Mouse (Mus musculus): ENCODE measurements around the gene Oma1. TPM values are rescaled to one million over a fixed set of nuclear protein-coding genes. Genes with fewer than 3 reads are reported as not detected.

Oma1 gene
- total and polyA plus RNA-seq, 3 experiments: 10.4 to 14.3 TPM; not detected in 1

- Histone ChIP-seq H3K36me3 (ENCODE audit: control insufficient read depth in 1 of 2, insufficient read depth in 2 of 2, low read length in 2 of 2) (no peaks in the 10 kb centered on the region), H3K4me1 (ENCODE audit: control insufficient read depth in 1 of 2, insufficient read depth in 2 of 2, low read length in 2 of 2) (no peaks in the 10 kb centered on the region), H3K79me2 (ENCODE audit: control insufficient read depth, insufficient read depth, low read length, poor library complexity) (no peaks in the 10 kb centered on the region), H3K27ac (ENCODE audit: control insufficient read depth, low read depth, low read length) (no peak overlapping the region), H3K4me3 (ENCODE audit: control insufficient read depth in 1 of 2, insufficient read depth in 1 of 2, low read depth in 2 of 2, low read length in 2 of 2) (no peak overlapping the region), H3K9me3 (replicated peaks; ENCODE audit: insufficient read depth, low read length) (no peaks in the 10 kb centered on the region), H3K9ac (ENCODE audit: control insufficient read depth, low read depth, low read length, poor library complexity, severe bottlenecking) (no peak overlapping the region), H3K27me3 (ENCODE audit: control insufficient read depth in 1 of 2, insufficient read depth in 2 of 2, low read length in 2 of 2) (no peaks in the 10 kb centered on the region)
- DNase-seq (ENCODE audit: low read depth, low spot score): no peak
- TF ChIP-seq CTCF (IDR thresholded peaks at IDR 0.05 in 2 of 3, conservative IDR thresholded peaks at IDR 0.05 in 1 of 3; ENCODE audit: control insufficient read depth in 1 of 3, insufficient read depth in 1 of 3, low read depth in 2 of 3, low read length in 3 of 3, poor library complexity in 1 of 3, severe bottlenecking in 1 of 3) (peak in 2 of 3 experiments; percentile 24 to 26; a peak in 2 of 6 replicates), MAZ (IDR thresholded peaks at IDR 0.05; ENCODE audit: low read depth, low read length) (no peak)
Observed at GRCm38 (mm10) chr4:103326994-103327393, 13.4 kb downstream of the Oma1 start.

DNA sequence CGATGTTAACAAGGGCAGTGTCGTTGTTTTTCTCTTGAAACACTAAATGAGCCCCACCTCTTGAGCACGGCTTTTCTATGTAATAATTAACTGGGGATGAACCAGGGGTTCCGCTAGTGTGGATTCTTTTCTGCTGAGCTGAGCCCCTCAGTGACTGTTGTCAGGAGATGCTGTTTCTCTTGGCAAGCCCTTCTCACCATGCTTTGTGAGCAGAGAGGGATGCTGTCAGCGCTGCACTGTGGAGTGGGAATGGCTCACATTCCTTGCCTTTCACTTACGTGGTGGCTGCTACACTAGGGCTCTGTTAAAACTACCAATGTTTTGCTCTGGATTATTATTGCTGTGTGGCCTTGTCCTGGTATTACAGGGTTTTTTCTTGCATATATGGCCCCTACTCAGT lies 15.7 kb downstream of the Oma1 start:
- no peaks in the 10 kb centered on the region for H3K9me3 ChIP-seq (replicated peaks; ENCODE audit: insufficient read depth, low read length)
- no peaks in the 10 kb centered on the region for H3K79me2 ChIP-seq (ENCODE audit: control insufficient read depth, insufficient read depth, low read length, poor library complexity)
- H3K27me3 ChIP-seq (ENCODE audit: control insufficient read depth in 1 of 2, insufficient read depth in 2 of 2, low read length in 2 of 2): no peaks in the 10 kb centered on the region
- H3K4me3 ChIP-seq (ENCODE audit: control insufficient read depth in 1 of 2, insufficient read depth in 1 of 2, low read depth in 2 of 2, low read length in 2 of 2): no peak overlapping the region
- no peak overlapping the region for H3K9ac ChIP-seq (ENCODE audit: control insufficient read depth, low read depth, low read length, poor library complexity, severe bottlenecking)
- H3K36me3 ChIP-seq (ENCODE audit: control insufficient read depth in 1 of 2, insufficient read depth in 2 of 2, low read length in 2 of 2): no peaks in the 10 kb centered on the region; a peak in 1 of 4 replicates
- no peak for TF ChIP-seq TAL1 (IDR thresholded peaks at IDR 0.05; ENCODE audit: low read length)
- no peak for TF ChIP-seq ZC3H11A (IDR thresholded peaks at IDR 0.05; ENCODE audit: low read depth, low read length)
- no peak for TF ChIP-seq EP300 (IDR thresholded peaks at IDR 0.05; ENCODE audit: low read depth in 1 of 2, low read length in 2 of 2)
- TF ChIP-seq KAT2A (conservative IDR thresholded peaks at IDR 0.05; ENCODE audit: low read depth, low read length): no peak
- no peak for TF ChIP-seq POLR2AphosphoS5 (IDR thresholded peaks at IDR 0.05; ENCODE audit: borderline replicate concordance, low read depth, low read length)
- TF ChIP-seq ZNF384 (IDR thresholded peaks at IDR 0.05; ENCODE audit: low read depth, low read length): no peak
- no peak for TF ChIP-seq HCFC1 (IDR thresholded peaks at IDR 0.05; ENCODE audit: low read depth, low read length)
- no peak for TF ChIP-seq TBP (IDR thresholded peaks at IDR 0.05; ENCODE audit: low read depth, low read length)
- no peak for TF ChIP-seq GABPA (IDR thresholded peaks at IDR 0.05; ENCODE audit: low read depth, low read length)
- no peak for TF ChIP-seq POLR2AphosphoS2 (IDR thresholded peaks at IDR 0.05; ENCODE audit: low read length)
- TF ChIP-seq CTCF (IDR thresholded peaks at IDR 0.05 in 2 of 3, conservative IDR thresholded peaks at IDR 0.05 in 1 of 3; ENCODE audit: control insufficient read depth in 1 of 3, insufficient read depth in 1 of 3, low read depth in 2 of 3, low read length in 3 of 3, poor library complexity in 1 of 3, severe bottlenecking in 1 of 3): no peak
- H3K27ac ChIP-seq (ENCODE audit: control insufficient read depth, low read depth, low read length): no peak overlapping the region
- DNase-seq (ENCODE audit: low read depth, low spot score): no peak
- H3K4me1 ChIP-seq (ENCODE audit: control insufficient read depth in 1 of 2, insufficient read depth in 2 of 2, low read length in 2 of 2): no peaks in the 10 kb centered on the region

DNA sequence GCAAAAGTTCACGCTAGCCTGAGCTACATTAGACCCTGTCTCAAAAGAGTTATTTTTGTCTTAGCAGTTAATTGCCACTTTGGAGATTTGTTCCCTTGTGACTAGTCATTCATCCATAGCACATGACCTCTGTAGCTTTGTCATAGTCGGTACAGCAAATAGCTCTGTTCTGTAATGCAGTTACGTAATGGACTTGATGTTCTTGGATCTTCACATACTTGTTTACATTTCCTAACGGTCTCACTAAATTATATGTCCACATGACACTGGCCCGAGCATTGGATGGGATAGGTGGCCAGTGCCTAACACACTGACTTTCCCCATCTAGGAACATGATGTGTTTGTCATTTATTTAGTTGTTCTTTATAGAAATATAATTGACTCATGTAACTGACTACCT lies 21.5 kb downstream of the Oma1 start:
- H3K4me1 ChIP-seq (ENCODE audit: control insufficient read depth in 1 of 2, insufficient read depth in 2 of 2, low read length in 2 of 2): no peaks in the 10 kb centered on the region
- no peaks in the 10 kb centered on the region for H3K27me3 ChIP-seq (ENCODE audit: control insufficient read depth in 1 of 2, insufficient read depth in 2 of 2, low read length in 2 of 2)
- no peaks in the 10 kb centered on the region for H3K9me3 ChIP-seq (replicated peaks; ENCODE audit: insufficient read depth, low read length)
- H3K79me2 ChIP-seq (ENCODE audit: control insufficient read depth, insufficient read depth, low read length, poor library complexity): no peaks in the 10 kb centered on the region
- no peak overlapping the region for H3K4me3 ChIP-seq (ENCODE audit: control insufficient read depth in 1 of 2, insufficient read depth in 1 of 2, low read depth in 2 of 2, low read length in 2 of 2)
- H3K9ac ChIP-seq (ENCODE audit: control insufficient read depth, low read depth, low read length, poor library complexity, severe bottlenecking): no peak overlapping the region
- no peak for TF ChIP-seq MXI1 (IDR thresholded peaks at IDR 0.05; ENCODE audit: low read depth, low read length)
- no peak for TF ChIP-seq USF1 (IDR thresholded peaks at IDR 0.05; ENCODE audit: low read depth, low read length)
- TF ChIP-seq E2F4 (IDR thresholded peaks at IDR 0.05; ENCODE audit: borderline replicate concordance, low read depth, low read length): no peak
- TF ChIP-seq USF2 (IDR thresholded peaks at IDR 0.05; ENCODE audit: borderline replicate concordance in 1 of 2, insufficient read depth in 1 of 2, low read depth in 1 of 2, low read length in 2 of 2): no peak
- no peak for TF ChIP-seq NRF1 (IDR thresholded peaks at IDR 0.05; ENCODE audit: insufficient read depth, low read depth, low read length, poor library complexity, severe bottlenecking)
- TF ChIP-seq GABPA (IDR thresholded peaks at IDR 0.05; ENCODE audit: low read depth, low read length): no peak
- no peak for TF ChIP-seq RAD21 (IDR thresholded peaks at IDR 0.05; ENCODE audit: low read depth, low read length)
- no peak for TF ChIP-seq ZNF384 (IDR thresholded peaks at IDR 0.05; ENCODE audit: low read depth, low read length)
- no peak for TF ChIP-seq CHD1 (IDR thresholded peaks at IDR 0.05; ENCODE audit: low read depth, low read length)
- no peak for TF ChIP-seq MAX (IDR thresholded peaks at IDR 0.05; ENCODE audit: low read length)
- TF ChIP-seq POLR2AphosphoS5 (IDR thresholded peaks at IDR 0.05; ENCODE audit: borderline replicate concordance, low read depth, low read length): no peak
- TF ChIP-seq MYC (IDR thresholded peaks at IDR 0.05; ENCODE audit: low read depth, low read length): no peak
- no peak for TF ChIP-seq MEF2A (IDR thresholded peaks at IDR 0.05; ENCODE audit: extremely low read depth, insufficient replicate concordance, low read depth, low read length, poor library complexity, severe bottlenecking)
- TF ChIP-seq TBP (IDR thresholded peaks at IDR 0.05; ENCODE audit: low read depth, low read length): no peak
- TF ChIP-seq BHLHE40 (IDR thresholded peaks at IDR 0.05; ENCODE audit: borderline replicate concordance, low read depth, low read length): no peak
- no peak for TF ChIP-seq CTCF (IDR thresholded peaks at IDR 0.05 in 2 of 3, conservative IDR thresholded peaks at IDR 0.05 in 1 of 3; ENCODE audit: control insufficient read depth in 1 of 3, insufficient read depth in 1 of 3, low read depth in 2 of 3, low read length in 3 of 3, poor library complexity in 1 of 3, severe bottlenecking in 1 of 3)
- no peak for TF ChIP-seq MYB (IDR thresholded peaks at IDR 0.05; ENCODE audit: low read depth, low read length)
- H3K36me3 ChIP-seq (ENCODE audit: control insufficient read depth in 1 of 2, insufficient read depth in 2 of 2, low read length in 2 of 2): no peaks in the 10 kb centered on the region; a peak in 1 of 4 replicates
- no peak overlapping the region for H3K27ac ChIP-seq (ENCODE audit: control insufficient read depth, low read depth, low read length)
- DNase-seq (ENCODE audit: low read depth, low spot score): no peak

Measured in MEL (cell line).